Mouse (Mus musculus) stomach, postnatal 0 days (tissue): Measurements from ENCODE around the gene Tmco5.

Source experiments
- CTCF ChIP-seq: IDR thresholded peaks from 2 replicates; pipeline ENCODE4 v1.5.1; 2016; ENCODE audit warnings: antibody characterized with exemption, low read depth, mild to moderate bottlenecking, moderate library complexity
- EP300 ChIP-seq: optimal IDR thresholded peaks from 2 replicates; pipeline ENCODE3; 2016; ENCODE audit warnings: antibody characterized with exemption

- no peak for TF ChIP-seq EP300
- TF ChIP-seq CTCF, result no peak
These were observed 36.1 kb downstream of the Tmco5 start for GRCm38 (mm10) chr2:116914636-116915035.
